Mouse (Mus musculus) granulocyte monocyte progenitor cell, adult 5-6 weeks (primary cell): ENCODE results near the gene Tardbp. TPM values are rescaled to one million over a fixed set of nuclear protein-coding genes. Genes with fewer than 3 reads are reported as not detected.

Experiments used
- ATAC-seq: replicated peaks from 2 replicates; pipeline ENCODE4 v1.8.0; 2016; ENCODE audit warnings: mild to moderate bottlenecking, moderate TSS enrichment, inconsistent platforms; ENCODE audit not compliant: poor library complexity, severe bottlenecking
- total RNA-seq, 2 experiments: library from RNA; stranded (forward) in 1 of 2; stranded (reverse) in 1 of 2; fragments of 200-712, 200-1000 nt in 1 of 2; fragments of >200 nt in 1 of 2; fragmentation: Nextera tagmentation in 1 of 2; gene quantifications; 2 replicates each; pipeline ENCODE4 v1.2.3; 2014 to 2017

Gene Tardbp
- total RNA-seq, 2 experiments from 2014 or later, result 411 to 541 TPM

DNA sequence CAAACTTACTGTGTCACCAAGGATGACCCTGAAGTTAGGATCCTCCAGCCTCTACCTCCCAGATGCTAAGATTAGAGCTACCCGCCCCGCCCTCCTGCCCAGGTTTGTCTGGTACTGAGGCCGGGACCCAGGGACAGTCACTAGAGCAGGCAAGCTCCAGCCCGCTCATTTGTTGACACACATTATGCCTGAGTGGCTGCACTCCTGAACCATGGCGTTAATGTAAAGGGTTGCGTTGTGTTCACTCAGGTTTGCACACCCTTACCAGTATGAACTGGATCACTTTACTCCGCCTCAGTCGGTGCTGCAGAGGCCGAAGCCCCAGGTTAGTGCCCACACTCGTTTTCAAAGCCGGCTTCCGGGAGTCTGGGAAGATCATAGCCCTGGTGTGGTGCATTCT lies 63.2 kb downstream of the Tardbp start:
- ATAC-seq, result no peak

DNA sequence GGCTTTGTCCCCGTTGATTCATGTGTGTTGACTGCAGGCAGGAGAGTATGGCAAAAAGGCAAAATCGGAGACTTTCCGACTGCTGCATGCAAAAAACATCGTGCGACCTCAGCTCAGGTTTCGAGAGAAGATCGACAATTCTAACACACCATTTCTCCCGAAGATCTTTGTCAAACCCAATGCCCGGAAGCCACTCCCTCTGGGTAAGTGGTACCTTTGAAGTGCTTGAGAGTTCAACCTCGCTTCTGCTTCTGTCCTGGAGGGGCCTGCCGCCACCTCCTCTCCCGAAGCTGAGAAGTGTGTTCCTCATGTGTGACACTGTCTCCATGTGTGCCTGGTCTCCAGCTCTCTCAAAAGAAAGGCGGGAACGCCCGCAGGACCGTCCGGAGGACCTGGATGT lies 64.1 kb downstream of the Tardbp start:
- no peak for ATAC-seq

Other genes with a start within 250 kb of the Tardbp start
- 7.9 and 16.8 TPM in 2 replicates for gene Ubiad1, start 182.2 kb downstream of the Tardbp start, total RNA-seq (2014; fragmentation: Nextera tagmentation)
- gene Ubiad1, start 182.2 kb downstream of the Tardbp start, total RNA-seq (2017), result 9.5 and 12.2 TPM in 2 replicates
- 25.6 and 51.9 TPM in 2 replicates for gene Mtor, start 178.4 kb downstream of the Tardbp start, total RNA-seq (2014; fragmentation: Nextera tagmentation)
- gene Mtor, start 178.4 kb downstream of the Tardbp start, total RNA-seq (2017), result 16.5 and 17.8 TPM in 2 replicates
- not detected in 2 replicates for gene Angptl7, start 126.6 kb downstream of the Tardbp start, total RNA-seq (2014; fragmentation: Nextera tagmentation)
- 0.39 TPM in 1 of 2 replicates, not detected in the other for gene Angptl7, start 126.6 kb downstream of the Tardbp start, total RNA-seq (2017)
- gene Exosc10, start 68.6 kb downstream of the Tardbp start, total RNA-seq (2014; fragmentation: Nextera tagmentation), result 63.9 and 80.2 TPM in 2 replicates
- 57.7 and 62.5 TPM in 2 replicates for gene Exosc10, start 68.6 kb downstream of the Tardbp start, total RNA-seq (2017)
- gene Srm, start 35.5 kb downstream of the Tardbp start, total RNA-seq (2014; fragmentation: Nextera tagmentation), result 230 and 275 TPM in 2 replicates
- gene Srm, start 35.5 kb downstream of the Tardbp start, total RNA-seq (2017), result 53.4 and 63.4 TPM in 2 replicates
- 0.47 TPM in 1 of 2 replicates, not detected in the other for gene Masp2, start 24.5 kb downstream of the Tardbp start, total RNA-seq (2014; fragmentation: Nextera tagmentation)
- gene Masp2, start 24.5 kb downstream of the Tardbp start, total RNA-seq (2017), result 0.46 and 0.65 TPM in 2 replicates
- gene Gm572, start 16.3 kb upstream of the Tardbp start, total RNA-seq (2014; fragmentation: Nextera tagmentation), result not detected in 2 replicates
- gene Gm572, start 16.3 kb upstream of the Tardbp start, total RNA-seq (2017), result not detected in 2 replicates
- 6.3 and 8.3 TPM in 2 replicates for gene Casz1, start 177.4 kb upstream of the Tardbp start, total RNA-seq (2014; fragmentation: Nextera tagmentation)
- gene Casz1, start 177.4 kb upstream of the Tardbp start, total RNA-seq (2017), result 2.8 and 3.1 TPM in 2 replicates